Mouse (Mus musculus) myocyte (in vitro differentiated cells): ENCODE data around the gene Rpl12. TPM values are rescaled to one million over a fixed set of nuclear protein-coding genes. Genes with fewer than 3 reads are reported as not detected.
"Not testable (repeated sequence)": the region's sequence is repeated elsewhere in the genome, so short reads cannot be mapped to it uniquely, and the experiment has no call there.

Experiments
- H3K27me3 ChIP-seq: one replicate; pipeline ENCODE4 v1.6.1; 2011; ENCODE audit not compliant: control insufficient read depth, insufficient read depth, insufficient read length
- H3K36me3 ChIP-seq: one replicate; pipeline ENCODE4 v1.6.1; 2011; ENCODE audit not compliant: control insufficient read depth, insufficient read depth
- H3K4me2 ChIP-seq: one replicate; pipeline ENCODE4 v1.6.1; 2011; ENCODE audit warnings: low read depth, control low read depth
- H3K4me3 ChIP-seq: one replicate; pipeline ENCODE4 v1.5.1; 2011; ENCODE audit warnings: mild to moderate bottlenecking, control low read depth, moderate library complexity
- H3K79me2 ChIP-seq: one replicate; pipeline ENCODE4 v1.6.1; 2011; ENCODE audit not compliant: control insufficient read depth, insufficient read depth
- H3ac ChIP-seq: one replicate; pipeline ENCODE4 v1.6.1; 2011; ENCODE audit not compliant: control insufficient read depth, insufficient read length
- CEBPB ChIP-seq: IDR thresholded peaks from 2 replicates; pipeline ENCODE4 v1.6.1; 2011; ENCODE audit warnings: mild to moderate bottlenecking, moderate library complexity; ENCODE audit not compliant: poor library complexity, insufficient read depth, severe bottlenecking
- E2F4 ChIP-seq: IDR thresholded peaks from one replicate; pipeline ENCODE4 v1.6.1; 2011; ENCODE audit warnings: mild to moderate bottlenecking, control low read depth, moderate library complexity; ENCODE audit not compliant: insufficient read depth
- MAX ChIP-seq: IDR thresholded peaks from one replicate; pipeline ENCODE4 v1.6.1; 2011; ENCODE audit warnings: low read depth, mild to moderate bottlenecking, control low read depth
- MYOD1 ChIP-seq, 3 experiments: IDR thresholded peaks; one replicate each; pipeline ENCODE4 v1.6.1; 2011; ENCODE audit warnings: control low read depth in 2 of 3, low read depth in 2 of 3, mild to moderate bottlenecking in 2 of 3, moderate library complexity in 1 of 3; ENCODE audit not compliant: insufficient read length in 2 of 3, control insufficient read depth in 1 of 3
- MYOG ChIP-seq, 3 experiments: IDR thresholded peaks; one replicate each; pipeline ENCODE4 v1.6.1; 2011; ENCODE audit warnings: control low read depth in 2 of 3, low read depth in 2 of 3, mild to moderate bottlenecking in 2 of 3; ENCODE audit not compliant: insufficient read length in 2 of 3, control insufficient read depth in 1 of 3, insufficient read depth in 1 of 3
- POLR2A ChIP-seq: IDR thresholded peaks from one replicate; pipeline ENCODE4 v1.6.1; 2011; ENCODE audit warnings: low read depth, mild to moderate bottlenecking, control low read depth, moderate library complexity; ENCODE audit not compliant: insufficient read length
- POLR2AphosphoS2 ChIP-seq: IDR thresholded peaks from one replicate; pipeline ENCODE4 v1.6.1; 2011; ENCODE audit warnings: low read depth, control low read depth; ENCODE audit not compliant: insufficient read length
- REST ChIP-seq: IDR thresholded peaks from one replicate; pipeline ENCODE4 v1.6.1; 2011; ENCODE audit warnings: mild to moderate bottlenecking, control low read depth, moderate library complexity; ENCODE audit not compliant: insufficient read depth, insufficient read length
- SRF ChIP-seq: IDR thresholded peaks from one replicate; pipeline ENCODE4 v1.6.1; 2011; ENCODE audit warnings: low read depth; ENCODE audit not compliant: control insufficient read depth, insufficient read length
- TCF12 ChIP-seq: IDR thresholded peaks from one replicate; pipeline ENCODE4 v1.6.1; 2011; ENCODE audit warnings: mild to moderate bottlenecking, control low read depth; ENCODE audit not compliant: poor library complexity, insufficient read depth, severe bottlenecking
- TCF3 ChIP-seq: IDR thresholded peaks from one replicate; pipeline ENCODE4 v1.6.1; 2011; ENCODE audit warnings: low read depth, control low read depth; ENCODE audit not compliant: insufficient read length
- USF1 ChIP-seq: IDR thresholded peaks from one replicate; pipeline ENCODE4 v1.6.1; 2011; ENCODE audit warnings: low read depth, mild to moderate bottlenecking, control low read depth, moderate library complexity
- polyA plus RNA-seq: library from polyadenylated mRNA; unstranded; fragments of >200 nt; fragmentation: generic; extraction: Trizol; gene quantifications from one replicate; pipeline ENCODE4 v1.2.1, GENCODE M21; 2012; ENCODE audit warnings: missing spikeins

The Rpl12 gene
- polyA plus RNA-seq, 1 experiment, result 2,628 TPM

DNA sequence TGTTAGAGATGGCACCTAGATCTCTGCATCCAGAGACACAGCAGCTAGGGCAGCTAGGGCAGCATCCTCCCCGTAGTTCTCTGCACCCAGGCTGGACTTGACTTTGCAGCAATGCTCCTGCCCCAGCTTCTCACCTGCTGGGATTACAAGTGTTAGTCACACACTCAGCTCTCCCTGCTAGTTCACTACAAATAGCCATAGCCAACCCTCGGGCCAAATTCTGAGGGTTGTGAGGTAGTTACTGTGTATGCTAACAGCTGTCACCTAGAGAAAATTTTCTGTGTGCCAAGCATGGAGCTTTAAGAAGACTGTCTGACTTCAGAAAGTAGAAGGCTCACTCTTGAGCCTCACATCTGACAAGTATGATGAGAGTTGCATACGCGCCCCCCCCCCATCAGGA is 36.4 kb downstream of the Rpl12 start:
- H3K4me3 ChIP-seq, result no peak overlapping the region
- no peaks in the 10 kb centered on the region for H3K36me3 ChIP-seq
- peaks cover 6% of the 10 kb centered on the region for H3K27me3 ChIP-seq
- TF ChIP-seq POLR2A (no peak), CEBPB (no peak), E2F4 (no peak), MYOG (IDR thresholded peaks at IDR 0.05; ENCODE audit: control insufficient read depth in 1 of 3, insufficient read depth in 1 of 3, insufficient read length in 2 of 3, low read depth in 2 of 3) (no peak)
- H3K79me2 ChIP-seq, result no peaks in the 10 kb centered on the region
- H3K4me2 ChIP-seq, result no peak overlapping the region
- H3ac ChIP-seq, result no peak overlapping the region

DNA sequence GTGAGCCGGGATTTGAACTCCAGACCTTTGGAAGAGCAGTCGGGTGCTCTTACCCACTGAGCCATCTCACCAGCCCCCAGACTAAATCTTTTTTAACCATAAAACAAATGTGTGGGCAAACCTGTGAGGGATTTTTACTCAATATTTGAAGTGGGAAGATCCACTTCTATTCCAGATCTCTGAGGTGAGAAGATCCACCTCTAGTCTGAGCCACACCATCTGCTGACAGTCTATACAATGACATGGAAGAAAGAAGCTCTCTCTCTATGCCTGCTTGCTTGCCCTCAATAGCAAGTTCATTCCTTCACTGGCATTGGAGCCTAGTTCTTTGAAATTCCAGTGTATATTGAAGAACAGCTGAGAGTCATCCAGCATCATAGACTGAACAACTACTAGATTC is 38.4 kb downstream of the Rpl12 start:
- Histone ChIP-seq H3K4me2 (no peak overlapping the region), H3ac (no peak overlapping the region), H3K27me3 (peaks cover 20% of the 10 kb centered on the region), H3K36me3 (no peaks in the 10 kb centered on the region), H3K79me2 (no peaks in the 10 kb centered on the region), H3K4me3 (no peak overlapping the region)
- TF ChIP-seq TCF3 (no peak), CEBPB (no peak), MAX (no peak), TCF12 (no peak), E2F4 (no peak), MYOD1 (IDR thresholded peaks at IDR 0.05; ENCODE audit: control insufficient read depth in 1 of 3, insufficient read length in 2 of 3, low read depth in 2 of 3) (no peak), MYOG (IDR thresholded peaks at IDR 0.05; ENCODE audit: control insufficient read depth in 1 of 3, insufficient read depth in 1 of 3, insufficient read length in 2 of 3, low read depth in 2 of 3) (no peak), REST (no peak), SRF (no peak), USF1 (no peak), POLR2A (no peak), POLR2AphosphoS2 (no peak)

DNA sequence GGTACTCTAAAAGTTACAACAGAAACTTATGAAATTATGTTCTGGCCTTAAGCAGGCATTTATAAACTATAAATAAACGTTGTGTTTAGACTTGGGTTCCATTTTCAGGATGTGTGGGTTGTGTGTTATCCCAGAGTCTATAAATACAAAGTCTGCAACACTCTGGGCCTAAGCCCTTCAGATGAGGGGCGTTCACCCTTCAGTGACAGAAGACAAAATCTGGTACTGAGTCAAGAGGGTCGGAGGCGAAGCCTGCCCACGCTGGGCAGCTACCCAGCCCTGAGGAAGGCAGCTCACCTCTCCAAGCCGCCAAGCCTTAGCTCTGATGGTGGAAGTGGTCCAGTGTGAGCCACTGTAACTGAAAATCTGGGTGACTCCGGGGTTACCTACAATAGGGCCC is 40.8 kb downstream of the Rpl12 start:
- TF ChIP-seq SRF (no peak), POLR2A (no peak), MYOD1 (IDR thresholded peaks at IDR 0.05; ENCODE audit: control insufficient read depth in 1 of 3, insufficient read length in 2 of 3, low read depth in 2 of 3) (no peak), REST (no peak), TCF3 (no peak)
- no peak overlapping the region for H3K4me2 ChIP-seq

DNA sequence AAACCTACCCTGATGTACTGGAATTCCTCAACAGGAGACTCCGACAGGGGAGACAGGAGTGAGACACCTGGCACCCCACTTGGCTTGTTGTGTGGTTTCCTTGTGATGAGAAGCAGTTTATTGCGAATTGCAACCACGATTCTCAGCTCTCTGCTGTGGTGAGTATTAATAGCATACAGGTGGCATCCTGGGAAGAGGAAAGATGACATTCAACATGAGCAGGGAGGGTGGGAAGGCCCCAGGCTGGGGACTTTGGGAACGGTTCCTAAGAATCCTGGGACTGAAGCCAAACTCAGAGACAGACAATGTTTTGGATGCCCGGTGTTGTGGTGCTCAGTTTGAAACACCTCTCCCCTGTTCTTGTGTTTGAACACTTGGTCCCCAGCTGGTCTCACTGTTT is 43.7 kb downstream of the Rpl12 start:
- Histone ChIP-seq H3K4me2 (no peak overlapping the region), H3K36me3 (no peaks in the 10 kb centered on the region), H3K27me3 (peaks cover 35% of the 10 kb centered on the region), H3K79me2 (no peaks in the 10 kb centered on the region), H3ac (no peak overlapping the region), H3K4me3 (no peak overlapping the region)
- TF ChIP-seq TCF3 (no peak), SRF (no peak), MAX (no peak), REST (no peak), TCF12 (no peak), E2F4 (no peak), USF1 (no peak), MYOG (IDR thresholded peaks at IDR 0.05; ENCODE audit: control insufficient read depth in 1 of 3, insufficient read depth in 1 of 3, insufficient read length in 2 of 3, low read depth in 2 of 3) (no peak), POLR2AphosphoS2 (no peak), POLR2A (no peak), MYOD1 (IDR thresholded peaks at IDR 0.05; ENCODE audit: control insufficient read depth in 1 of 3, insufficient read length in 2 of 3, low read depth in 2 of 3) (no peak), CEBPB (no peak)

More for the DNA sequence above, 40.8 kb downstream of the Rpl12 start:
- H3ac ChIP-seq, result no peak overlapping the region
- peaks cover 31% of the 10 kb centered on the region for H3K27me3 ChIP-seq
- H3K36me3 ChIP-seq, result no peaks in the 10 kb centered on the region
- H3K79me2 ChIP-seq, result no peaks in the 10 kb centered on the region
- no peak overlapping the region for H3K4me3 ChIP-seq

DNA sequence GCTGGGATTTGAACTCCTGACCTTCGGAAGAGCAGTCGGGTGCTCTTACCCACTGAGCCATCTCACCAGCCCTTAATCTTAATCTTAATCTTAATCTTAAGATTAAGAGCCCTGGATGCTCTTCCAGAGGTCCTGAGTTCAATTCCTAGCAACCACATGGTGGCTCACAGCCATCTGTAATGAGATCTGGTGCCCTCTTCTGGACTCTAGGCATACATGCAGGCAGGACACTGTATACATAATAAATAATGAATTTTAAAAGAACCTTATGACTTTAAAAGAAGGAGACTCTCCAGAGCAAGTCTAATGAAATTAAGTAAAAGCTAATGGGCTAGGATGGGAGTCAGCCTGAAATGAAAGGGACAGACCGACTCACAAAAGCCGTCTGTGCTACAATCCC is 47.7 kb downstream of the Rpl12 start:
- not testable (repeated sequence) for H3K4me3 ChIP-seq, H3ac ChIP-seq, H3K79me2 ChIP-seq

More for the DNA sequence above, 47.7 kb downstream of the Rpl12 start:
- H3K4me2 ChIP-seq, H3K36me3 ChIP-seq: not testable (repeated sequence)
- H3K27me3 ChIP-seq, result peaks cover 27% of the 10 kb centered on the region
